Mouse (Mus musculus): ENCODE measurements around the gene P2rx4. TPM values are rescaled to one million over a fixed set of nuclear protein-coding genes. Genes with fewer than 3 reads are reported as not detected.
A peak's percentile ranks its signal among the peaks of the same experiment; 100 is the strongest.
"Not testable (repeated sequence)": the region's sequence is repeated elsewhere in the genome, so short reads cannot be mapped to it uniquely, and the experiment has no call there.

P2rx4 gene
- 10 to 100 TPM; 13.5 to 14.1 TPM for total RNA-seq (2021)
- long read RNA-seq, experiment 1, transcript P2rx4-201 (12 exons, 2,702 nt): major isoform, 19 of 25 reads
- long read RNA-seq, experiment 1, partial matches to known transcripts: 0 of 25 reads
- long read RNA-seq, experiment 1, other reads (novel, unspliced or antisense): 3 of 25 reads
- long read RNA-seq, experiment 2, transcript P2rx4-201 (12 exons, 2,702 nt): major isoform, 23 of 28 reads
- long read RNA-seq, experiment 2, partial matches to known transcripts: 1 of 28 reads
- long read RNA-seq, experiment 2, other reads (novel, unspliced or antisense): 2 of 28 reads

DNA sequence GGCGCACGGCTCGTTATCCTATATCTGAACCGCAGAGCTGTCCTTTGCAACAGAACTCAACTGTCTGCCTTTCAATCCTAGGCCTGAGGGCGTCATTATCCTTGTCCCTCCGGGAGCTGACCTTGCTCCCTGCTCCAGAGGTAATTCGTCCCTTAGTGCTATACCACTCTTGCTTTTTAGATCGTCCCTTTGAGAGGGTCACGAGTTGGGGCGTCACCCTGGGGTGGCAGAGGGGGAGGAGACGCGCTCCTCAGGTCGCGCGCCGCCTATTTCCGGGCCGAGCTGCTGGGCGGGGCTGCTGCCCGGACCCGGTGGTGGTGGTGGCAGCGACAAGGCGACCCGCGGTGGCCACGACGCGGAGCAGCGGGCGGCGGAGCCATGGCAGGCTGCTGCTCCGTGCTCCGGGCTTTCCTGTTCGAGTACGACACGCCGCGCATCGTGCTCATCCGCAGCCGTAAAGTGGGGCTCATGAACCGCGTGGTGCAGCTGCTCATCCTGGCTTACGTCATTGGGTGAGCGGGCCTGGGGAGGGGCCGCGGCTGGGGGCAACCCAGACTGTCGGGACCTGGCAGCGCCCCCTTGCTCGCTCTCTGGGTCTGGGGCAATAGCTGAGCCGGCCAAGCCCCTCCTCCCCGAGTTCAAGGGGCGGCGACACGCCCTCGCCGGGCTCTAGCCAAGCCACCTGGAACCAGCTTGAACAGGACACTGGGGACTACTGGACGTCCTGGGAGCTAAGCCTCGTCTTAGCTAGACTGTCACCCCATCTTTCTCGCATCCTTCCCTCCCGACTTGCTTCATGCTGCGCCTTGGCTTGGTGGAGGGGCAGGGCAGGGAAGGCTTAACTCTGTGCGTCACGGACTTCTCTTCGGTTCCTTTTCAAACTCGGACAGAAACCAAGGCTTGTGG, at the start of gene P2rx4:
P2rx4 (plus strand) TSS at position 269 of the 906 bp plus-strand sequence.
- peak; percentile 80 to 82 for DNase-seq
- intact Hi-C loops (cut with DNase I): loop anchor here (5.0 kb wide), 1 partner anchor 60 kb away; no protein-coding TSS in a partner anchor

DNA sequence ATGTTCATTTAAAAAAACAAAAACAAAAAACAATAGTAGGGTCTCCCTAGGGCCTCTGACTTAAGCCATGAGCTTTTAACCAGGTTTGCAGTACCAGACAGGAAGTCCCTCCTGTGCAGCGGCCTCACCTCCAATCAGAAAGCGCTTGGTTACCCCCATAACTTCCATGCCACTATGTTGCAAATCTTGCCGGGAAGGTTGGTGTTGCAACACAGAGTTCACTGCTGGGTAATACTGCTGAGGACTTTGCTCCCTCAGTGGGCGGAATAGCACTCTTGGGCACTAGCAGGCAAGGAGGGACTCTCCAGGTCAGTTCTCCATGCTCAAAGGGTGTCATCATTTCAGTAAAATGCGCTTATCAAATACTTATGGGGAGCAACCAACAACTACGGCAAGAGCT, 44.8 kb upstream of the P2rx4 start:
- DNase-seq: no peak
- intact Hi-C loops (cut with DNase I): no loop called here

DNA sequence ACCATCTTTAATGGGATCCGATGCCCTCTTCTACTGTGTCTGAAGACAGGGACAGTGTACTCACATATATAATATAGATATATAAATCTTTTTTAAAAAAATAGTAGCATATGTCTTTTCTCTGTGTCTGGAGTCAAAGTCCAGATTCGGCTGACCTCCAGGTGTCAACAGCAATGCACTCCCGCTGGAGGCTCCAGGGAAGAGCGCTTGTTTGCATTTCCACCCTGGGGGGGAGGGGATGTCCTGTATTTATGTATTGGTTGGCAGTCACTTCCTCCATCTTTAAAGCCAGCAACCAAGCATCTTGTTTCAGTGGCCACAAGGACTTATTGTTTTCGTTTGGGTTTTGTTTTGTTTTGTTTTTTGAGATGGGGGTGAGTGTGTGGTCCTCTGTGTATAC, 42.3 kb upstream of the P2rx4 start:
- DNase-seq: no peak
- intact Hi-C loops (cut with DNase I): no loop called here

DNA sequence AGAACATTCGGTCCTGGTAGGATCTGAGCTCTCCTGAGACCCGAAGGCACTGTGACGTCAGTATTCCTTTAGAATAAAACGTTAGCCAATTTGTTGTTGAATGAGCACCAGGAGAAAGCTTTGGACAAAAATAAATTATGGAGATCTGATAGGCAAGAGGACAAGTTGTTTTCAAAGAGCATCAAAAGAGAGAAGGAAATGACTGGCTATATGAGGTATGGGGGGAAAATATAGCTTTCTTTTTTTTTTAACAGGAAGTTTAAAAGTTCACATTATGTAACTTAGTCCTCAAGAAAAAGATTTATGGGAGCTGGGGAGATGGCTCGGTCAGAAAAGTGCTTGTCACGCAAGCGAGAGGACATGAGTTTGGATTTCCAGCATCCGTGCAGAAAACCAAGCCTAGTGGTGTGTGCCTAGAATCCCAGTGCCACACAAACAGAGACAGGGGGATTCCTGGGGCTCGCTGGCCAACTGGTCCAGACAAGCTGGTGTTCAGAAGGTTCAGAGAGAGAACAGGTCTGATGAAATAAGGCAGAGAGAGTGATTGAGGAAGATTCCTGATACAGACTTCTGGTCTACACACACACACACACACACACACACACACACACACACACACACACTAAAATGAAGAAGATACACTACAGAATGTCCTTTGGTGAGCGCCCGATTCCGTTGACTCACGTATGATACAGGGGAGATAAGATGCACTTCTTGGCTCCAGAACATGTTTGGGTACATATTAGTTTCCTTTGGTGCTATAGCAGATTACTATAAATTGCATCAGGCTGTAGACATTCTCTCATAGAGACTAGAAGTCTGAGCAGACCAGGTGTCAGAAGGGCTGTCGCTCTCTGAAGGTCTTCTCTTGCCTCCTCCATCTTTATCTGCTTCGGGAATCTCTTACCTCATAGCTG, 38.1 kb upstream of the P2rx4 start:
- DNase-seq: no peak
- intact Hi-C loops (cut with DNase I): no loop called here

DNA sequence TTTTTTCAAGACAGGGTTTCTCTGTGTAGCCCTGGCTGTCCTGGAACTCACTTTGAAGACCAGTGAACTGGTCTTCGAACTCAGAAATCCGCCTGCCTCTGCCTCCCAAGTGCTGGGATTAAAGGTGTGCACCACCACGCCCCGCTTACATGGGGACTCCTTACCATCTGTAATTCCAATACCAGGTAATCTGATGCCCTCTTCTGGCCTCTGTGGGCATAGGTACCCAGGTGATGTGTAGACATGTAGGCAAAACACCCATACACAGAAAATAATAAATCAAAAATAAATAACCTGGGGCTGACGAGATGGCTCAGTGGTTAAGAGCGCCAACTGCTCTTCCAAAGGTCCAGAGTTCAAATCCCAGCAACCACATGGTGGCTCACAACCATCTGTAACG, 35.7 kb upstream of the P2rx4 start:
- DNase-seq; intact Hi-C loops (cut with DNase I): not testable (repeated sequence)

DNA sequence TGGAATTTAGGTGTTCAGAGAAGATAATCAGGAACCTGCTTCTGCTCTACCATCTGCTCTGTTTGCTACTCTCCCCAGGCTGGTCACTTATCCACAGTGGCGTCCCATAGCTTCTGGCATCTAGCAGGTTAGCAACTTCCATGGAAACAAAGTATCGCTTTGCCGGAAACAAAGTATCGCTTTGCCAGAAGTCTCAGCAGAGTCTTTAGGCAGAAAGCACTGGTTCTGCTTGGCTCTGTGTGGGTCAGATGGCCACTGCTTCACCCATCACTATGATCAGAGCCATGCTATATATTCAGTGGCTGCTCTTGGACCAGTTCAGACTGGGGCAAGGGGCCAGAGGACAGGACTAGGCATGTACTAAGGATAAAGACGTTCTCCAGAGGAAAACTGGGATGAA, 35.0 kb upstream of the P2rx4 start:
- no peak for DNase-seq
- intact Hi-C loops (cut with DNase I): no loop called here

DNA sequence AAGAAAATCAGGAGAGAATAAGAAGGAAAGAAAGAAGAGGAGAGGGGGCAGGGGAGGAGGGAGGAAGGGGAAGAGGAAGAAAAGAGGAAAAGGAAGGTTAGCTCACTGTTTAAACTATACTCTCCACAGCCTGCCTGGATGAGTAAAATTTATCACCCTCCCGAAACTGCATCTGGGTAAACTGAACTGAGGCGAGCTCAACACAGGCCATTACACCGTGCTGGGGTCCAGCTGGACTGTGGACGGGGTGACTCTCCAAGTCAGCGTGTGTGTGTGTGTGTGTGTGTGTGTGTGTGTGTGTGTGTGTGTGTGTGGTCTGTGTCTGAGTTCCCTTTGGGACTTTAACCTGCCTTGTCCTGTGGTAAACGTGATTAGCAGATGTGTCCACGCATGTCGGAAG, 31.3 kb upstream of the P2rx4 start:
- no peak for DNase-seq
- intact Hi-C loops (cut with DNase I): no loop called here

DNA sequence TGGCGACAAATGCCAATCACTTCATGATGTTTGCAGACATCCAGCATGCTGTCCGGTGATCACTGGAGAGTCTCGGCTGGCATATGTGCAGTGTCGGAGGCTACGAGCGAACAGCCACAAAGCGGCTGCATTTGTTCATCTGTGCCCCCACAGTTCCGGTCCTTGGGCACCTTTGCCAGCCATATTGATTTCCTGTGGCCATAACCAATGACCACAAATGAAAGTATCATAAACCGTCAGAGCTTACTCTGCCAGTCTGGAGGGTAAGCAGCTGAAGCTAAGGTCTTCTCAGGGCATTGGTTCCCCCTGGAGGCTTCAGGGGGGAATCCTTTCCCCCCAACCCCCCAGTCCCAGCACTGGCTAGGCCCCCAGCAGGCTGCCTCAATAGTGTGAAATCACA, 29.4 kb upstream of the P2rx4 start:
- DNase-seq: no peak
- intact Hi-C loops (cut with DNase I): no loop called here

DNA sequence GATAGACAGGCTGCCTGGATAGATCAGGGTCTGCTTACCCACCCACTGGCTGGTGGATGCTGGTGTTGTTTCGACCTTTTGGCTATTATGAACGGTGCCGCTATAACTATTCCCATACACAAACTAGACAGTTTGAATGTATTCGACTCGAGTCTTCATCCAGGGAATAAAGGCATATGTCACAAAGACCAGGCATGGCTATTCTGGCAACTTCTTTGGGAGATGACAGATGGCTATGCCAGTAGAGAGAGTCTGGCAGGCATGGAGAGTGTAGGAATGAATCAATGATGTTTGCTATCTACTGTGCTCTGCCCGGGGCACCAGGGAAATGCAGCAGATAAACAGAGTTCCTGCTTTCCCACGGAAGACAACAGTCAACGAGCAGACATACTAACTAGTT, 27.5 kb upstream of the P2rx4 start:
- intact Hi-C loops (cut with DNase I): no loop called here
- no peak for DNase-seq

DNA sequence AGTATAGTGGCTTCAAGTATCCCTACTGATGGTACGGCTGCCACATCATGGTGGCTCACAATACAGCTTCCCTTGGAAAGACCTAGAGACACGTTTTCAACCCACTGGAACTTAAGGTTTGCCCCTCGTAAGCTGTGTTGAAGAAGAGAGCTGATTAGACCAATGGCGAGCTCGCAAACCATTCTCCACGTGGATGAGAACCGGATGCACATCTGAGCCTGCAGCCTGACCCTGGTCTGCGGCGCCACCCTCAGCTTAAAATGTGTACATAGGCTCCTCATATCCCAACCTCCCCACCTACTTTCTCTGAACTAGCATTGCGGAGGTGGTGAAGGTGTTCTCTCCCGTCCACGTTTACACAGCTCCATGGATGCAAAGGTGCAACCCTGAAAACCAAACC, 26.1 kb upstream of the P2rx4 start:
- DNase-seq: no peak
- intact Hi-C loops (cut with DNase I): no loop called here

DNA sequence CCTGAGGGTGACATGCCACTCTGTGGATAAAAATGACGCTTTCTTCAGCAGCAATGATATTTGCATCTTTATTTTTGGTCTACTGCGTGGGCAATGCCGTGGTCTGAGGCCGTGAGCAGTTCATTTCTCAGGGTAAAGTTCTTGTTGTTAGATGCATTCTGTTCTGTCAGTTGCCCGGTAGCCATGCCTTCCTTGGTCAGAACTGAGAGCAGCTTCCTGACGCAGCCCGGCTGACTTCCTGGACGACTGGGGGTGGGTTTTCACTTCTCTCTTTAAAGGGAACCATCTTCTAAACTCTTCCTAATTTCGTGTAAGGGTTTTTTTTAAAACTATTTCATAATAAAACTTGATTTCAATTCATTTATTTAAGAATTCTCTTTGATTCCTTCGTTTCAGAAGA, 23.4 kb upstream of the P2rx4 start:
- intact Hi-C loops (cut with DNase I): no loop called here
- no peak for DNase-seq

DNA sequence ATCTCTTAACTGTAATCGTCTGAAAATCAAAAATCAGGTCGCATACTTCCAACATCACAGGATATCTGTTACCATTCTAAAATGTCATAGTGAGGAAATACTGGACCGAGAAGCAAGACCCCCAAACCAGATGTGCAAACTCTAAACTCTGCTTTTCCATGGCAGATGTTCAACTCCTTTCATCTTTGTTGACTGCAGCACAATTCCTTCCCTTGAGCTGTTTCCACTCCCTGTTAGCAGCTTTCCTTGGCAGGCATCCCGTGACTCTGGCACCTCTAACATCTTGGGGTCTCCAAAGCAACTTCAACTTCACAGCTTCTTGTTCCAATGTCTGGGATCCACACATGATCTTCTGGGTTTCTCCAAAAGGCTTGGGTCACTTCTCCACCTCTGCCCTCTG, 20.0 kb upstream of the P2rx4 start:
- intact Hi-C loops (cut with DNase I): no loop called here
- no peak for DNase-seq

DNA sequence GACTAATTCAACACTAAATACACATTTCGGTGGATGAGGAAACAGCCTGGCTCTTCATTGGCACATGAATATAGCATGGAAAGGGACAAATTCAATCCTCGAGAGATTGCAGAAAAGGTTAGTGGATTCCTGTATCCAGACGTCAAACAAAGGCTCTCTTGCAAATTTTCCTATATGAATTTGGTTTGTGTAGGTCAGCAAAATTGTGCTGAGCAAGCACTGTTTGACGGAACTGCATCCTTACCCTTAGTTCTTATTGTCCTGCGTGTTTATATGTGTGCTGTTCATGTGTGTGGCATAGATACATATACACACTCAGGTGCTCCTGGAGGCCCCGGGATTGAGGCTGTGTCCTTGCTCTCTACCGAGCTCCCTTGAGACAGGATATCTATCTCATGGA, 18.2 kb upstream of the P2rx4 start:
- DNase-seq: no peak
- intact Hi-C loops (cut with DNase I): no loop called here

DNA sequence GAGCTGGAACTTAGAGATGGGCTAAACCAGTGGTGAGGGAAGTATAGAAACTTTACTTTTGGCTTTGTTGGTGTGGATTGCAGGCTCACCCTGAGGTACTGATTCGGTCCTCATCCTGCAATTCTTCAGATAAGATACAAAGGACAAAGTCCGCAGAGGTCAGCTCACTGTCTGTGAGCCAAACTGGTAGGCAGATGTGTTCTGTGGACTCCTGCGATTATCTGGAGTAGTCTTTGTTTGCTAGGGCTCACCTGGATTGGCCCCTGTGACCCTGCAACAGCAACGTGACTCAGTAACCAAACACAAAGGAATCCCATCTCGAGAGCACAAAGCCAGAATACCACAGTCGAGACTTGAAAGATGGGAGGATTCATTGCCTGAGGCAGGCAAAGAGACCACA, 16.9 kb upstream of the P2rx4 start:
- no peak for DNase-seq
- intact Hi-C loops (cut with DNase I): no loop called here

DNA sequence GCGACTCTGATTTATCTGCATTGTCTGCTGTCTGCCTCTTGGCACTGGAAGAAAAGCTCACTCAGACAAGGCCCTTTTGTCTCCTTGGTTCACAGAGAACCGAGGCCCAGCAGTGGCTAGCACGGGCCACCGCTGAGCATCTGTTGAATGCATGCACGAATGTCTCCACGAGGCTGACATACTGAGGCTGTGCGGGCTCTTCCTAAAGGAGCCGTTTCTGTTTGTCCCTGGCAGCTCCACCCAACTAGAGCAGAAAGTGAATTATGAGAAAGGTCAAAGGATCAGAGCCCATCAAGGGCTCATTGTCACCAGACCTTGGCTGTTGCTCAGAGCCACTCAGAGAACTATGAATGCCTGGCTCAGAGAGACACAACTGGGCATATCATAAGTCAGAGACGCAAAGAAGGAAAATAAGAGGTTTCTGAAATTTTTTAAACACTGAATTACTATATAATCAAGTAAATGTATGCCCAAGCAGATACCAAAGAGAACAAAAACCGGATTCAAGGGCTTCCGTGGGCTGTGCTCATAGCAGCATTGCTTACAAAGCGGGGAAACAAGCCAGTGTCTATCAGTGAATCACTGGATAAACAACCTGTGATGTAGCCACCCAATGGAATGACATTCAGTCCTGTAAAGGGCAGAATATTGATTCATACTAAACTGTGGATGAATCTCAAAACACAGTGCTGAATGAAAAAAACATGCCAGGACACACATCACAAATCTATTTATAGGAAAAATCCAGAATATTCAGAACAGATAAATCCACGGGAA, 13.7 kb upstream of the P2rx4 start:
- intact Hi-C loops (cut with DNase I): no loop called here

DNA sequence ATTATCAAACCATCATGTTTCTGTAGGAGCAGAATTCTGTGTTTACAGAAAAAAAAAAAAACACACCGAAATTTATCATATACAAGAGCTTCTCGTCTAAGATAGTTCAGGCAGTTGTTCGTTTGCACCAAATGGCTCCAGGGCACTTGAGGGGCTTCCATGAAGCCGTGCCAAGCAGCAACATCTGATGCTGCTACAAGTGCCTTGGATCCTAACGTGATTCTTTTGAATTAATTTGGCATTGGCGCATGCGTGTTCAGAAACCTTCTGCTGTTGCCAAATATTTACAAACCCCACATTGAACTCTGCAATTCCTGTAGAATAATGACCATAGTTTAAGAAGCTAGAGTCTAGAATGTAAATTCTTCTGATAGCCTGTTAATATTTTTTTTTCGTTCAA, 11.8 kb upstream of the P2rx4 start:
- intact Hi-C loops (cut with DNase I): no loop called here
- DNase-seq: no peak

More for the DNA sequence above, 13.7 kb upstream of the P2rx4 start:
- no peak for DNase-seq

DNA sequence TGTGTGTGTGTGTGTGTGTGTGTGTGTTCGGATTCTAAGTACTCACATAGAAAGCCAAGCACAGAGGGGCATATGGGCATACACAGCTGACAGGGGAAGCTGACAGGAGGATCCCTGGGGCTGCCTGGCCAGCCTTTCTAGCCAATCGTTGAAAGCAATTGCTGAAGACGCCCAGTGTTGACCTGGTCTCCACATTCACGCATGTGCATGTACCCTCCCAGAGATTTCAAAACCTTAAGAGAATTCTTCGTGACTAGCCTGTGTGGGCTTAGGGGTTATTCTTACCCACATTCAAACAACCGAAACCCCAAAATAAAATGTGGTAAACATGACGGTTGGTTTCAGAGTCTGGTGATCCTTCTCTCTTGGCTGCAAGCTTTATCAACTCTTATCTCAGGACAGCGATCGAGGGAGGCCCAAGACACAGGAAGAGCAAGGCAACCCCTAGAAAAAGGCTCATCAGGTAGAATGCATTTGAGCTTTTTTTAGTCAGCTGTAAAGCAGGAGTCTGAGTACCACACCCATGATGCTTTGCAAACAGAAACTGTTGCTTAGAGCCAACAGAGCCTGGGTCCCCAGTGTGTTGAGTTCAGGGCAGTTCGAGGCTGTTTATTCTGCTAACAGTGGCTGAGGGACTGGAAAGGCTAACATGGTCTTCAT, 9.2 kb upstream of the P2rx4 start:
- intact Hi-C loops (cut with DNase I): no loop called here
- no peak for DNase-seq

DNA sequence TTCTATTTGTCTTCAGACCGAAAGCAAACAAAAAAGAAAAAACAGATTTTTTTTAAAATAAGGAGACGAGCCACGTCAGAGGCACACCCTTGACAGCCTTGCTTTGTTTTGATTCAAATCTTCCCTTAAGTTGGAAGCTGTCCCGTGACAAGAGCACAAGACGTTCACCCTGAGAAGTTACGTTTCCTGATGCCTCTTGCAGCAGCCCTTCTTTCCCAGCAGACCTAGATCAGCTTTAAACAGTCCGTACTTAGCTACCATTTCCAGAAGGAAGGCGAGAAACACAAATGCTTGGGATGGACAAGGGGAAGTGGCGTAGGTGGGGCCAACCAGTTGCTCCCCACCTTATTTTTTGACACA, 8.7 kb upstream of the P2rx4 start:
- intact Hi-C loops (cut with DNase I): no loop called here
- DNase-seq: no peak

DNA sequence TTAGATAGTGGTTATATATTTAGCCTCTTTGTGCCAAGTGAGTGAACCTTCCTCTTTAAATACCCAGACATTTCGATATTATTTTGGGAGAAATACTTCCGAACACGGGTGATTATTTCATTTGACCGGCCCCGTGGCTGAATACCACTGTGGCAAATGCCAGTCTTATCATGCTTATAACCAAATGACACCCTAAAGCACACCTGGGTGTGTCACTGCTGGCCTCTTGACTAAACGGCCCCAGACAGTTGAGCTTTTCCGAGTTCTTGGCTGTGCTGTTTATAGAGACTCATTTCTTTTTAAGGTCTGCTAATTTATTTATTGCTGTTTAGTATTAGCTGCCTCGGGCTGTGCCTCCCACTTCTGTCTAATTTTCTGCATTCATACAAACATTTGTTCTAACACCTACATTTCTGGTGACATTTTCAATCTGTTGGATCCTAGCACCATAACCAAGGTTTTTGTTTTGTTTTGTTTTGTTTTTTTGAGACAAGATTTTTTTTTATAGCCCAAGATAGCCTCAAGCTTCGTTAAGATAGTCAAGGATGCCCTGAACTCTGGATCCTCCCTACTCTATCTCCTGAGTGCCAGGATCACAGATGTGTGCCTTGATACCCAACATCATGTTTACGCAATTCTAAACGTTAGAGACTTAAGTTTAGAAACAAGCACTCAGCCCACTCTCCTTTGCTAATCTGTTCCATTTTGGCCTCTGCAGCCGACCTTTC, 7.1 kb upstream of the P2rx4 start:
- intact Hi-C loops (cut with DNase I): no loop called here

More for the DNA sequence above, 7.1 kb upstream of the P2rx4 start:
- DNase-seq: no peak
